Mouse (Mus musculus) left cerebral cortex, adult 11 months (tissue): ENCODE measurements around the gene Grm4.

Experiments
- DNase-seq: peaks from one replicate; pipeline ENCODE4 v3.0.0; 2022; ENCODE audit warnings: low spot score

Grm4 gene

GRCm38 (mm10) chr17:27551393-27551940, 30.3 kb upstream of the Grm4 start:
- no peak for DNase-seq

- DNase-seq, result no peak
Observed at GRCm38 (mm10) chr17:27549234-27549633, 28.0 kb upstream of the Grm4 start.

GRCm38 (mm10) chr17:27547253-27547868, 26.2 kb upstream of the Grm4 start:
- no peak for DNase-seq

GRCm38 (mm10) chr17:27546574-27547085, 25.4 kb upstream of the Grm4 start:
- no peak for DNase-seq

- DNase-seq, result no peak
Observed at GRCm38 (mm10) chr17:27545991-27546390, 24.8 kb upstream of the Grm4 start.

GRCm38 (mm10) chr17:27544551-27544950, 23.3 kb upstream of the Grm4 start:
- no peak for DNase-seq

GRCm38 (mm10) chr17:27541984-27542383, 20.8 kb upstream of the Grm4 start:
- no peak for DNase-seq

GRCm38 (mm10) chr17:27541261-27541660, 20.1 kb upstream of the Grm4 start:
- DNase-seq, result no peak

GRCm38 (mm10) chr17:27534718-27535117, 13.5 kb upstream of the Grm4 start:
- peak; percentile 71 for DNase-seq

GRCm38 (mm10) chr17:27533354-27533753, 12.2 kb upstream of the Grm4 start:
- DNase-seq, result no peak

GRCm38 (mm10) chr17:27532095-27532494, 10.9 kb upstream of the Grm4 start:
- no peak for DNase-seq

- DNase-seq, result no peak
Observed at GRCm38 (mm10) chr17:27528767-27529166, 7.6 kb upstream of the Grm4 start.

- DNase-seq, result no peak
Observed at GRCm38 (mm10) chr17:27528030-27528429, 6.8 kb upstream of the Grm4 start.

GRCm38 (mm10) chr17:27527188-27527587, 6.0 kb upstream of the Grm4 start:
- DNase-seq, result no peak

GRCm38 (mm10) chr17:27523121-27523520, 1.9 kb upstream of the Grm4 start:
- no peak for DNase-seq

- no peak for DNase-seq
Observed at GRCm38 (mm10) chr17:27520557-27520956, 646 bp downstream of the Grm4 start.

GRCm38 (mm10) chr17:27518700-27519595, 2.3 kb downstream of the Grm4 start:
- no peak for DNase-seq

- DNase-seq, result no peak
Observed at GRCm38 (mm10) chr17:27518296-27518695, 2.9 kb downstream of the Grm4 start.

- DNase-seq, result no peak
Observed at GRCm38 (mm10) chr17:27513916-27514762, 7.1 kb downstream of the Grm4 start.

- DNase-seq, result no peak
Observed at GRCm38 (mm10) chr17:27513279-27513915, 7.8 kb downstream of the Grm4 start.

GRCm38 (mm10) chr17:27512619-27513161, 8.5 kb downstream of the Grm4 start:
- DNase-seq, result no peak
